In genomic region chr6:85483843-85484721, GRCm38 (mm10) we compare ENCODE assay signal across 9 mouse cellular contexts. TPM values are rescaled to one million over a fixed set of nuclear protein-coding genes. Genes with fewer than 3 reads are reported as not detected.
DNase-seq lines count a peak whose midpoint lies in the region; ATAC-seq and TF ChIP-seq lines count a peak whose summit lies in the region.
"Had no signal": no experiment of that assay in that cellular context is flagged by ENCODE, and none has a peak within 500 bp of the region (broad histone marks: within the 10 kb centered on the region; RNA-seq: fewer than 3 reads in every experiment).

No protein-coding gene starts in this region.

- TF ChIP-seq CTCF in heart, adult 2 months (IDR thresholded peaks at IDR 0.05) = no peak
- no peak for TF ChIP-seq CTCF in G1E (IDR thresholded peaks at IDR 0.05; ENCODE audit: low read depth, low read length)

- TF ChIP-seq EP300 in heart, adult 2 months (IDR thresholded peaks at IDR 0.05; ENCODE audit: insufficient read depth, low read depth, low read length) = no peak

- H3K4me3 ChIP-seq in heart, embryonic 13.5 days = peak overlapping the region; percentile 38
- no peak overlapping the region for H3K4me3 ChIP-seq in heart, adult 2 months
- 0 out of 2 replicates have a peak overlapping the region, but pooled peaks have one; percentile 16 for H3K4me3 ChIP-seq in G1E (ENCODE audit: low read depth, low read length)
- peak overlapping the region; percentile 46 for H3K4me3 ChIP-seq in forebrain, embryonic 10.5 days
- H3K4me3 ChIP-seq in limb, embryonic 15.5 days = peak overlapping the region; percentile 39

- H3K79me2 ChIP-seq in heart, adult 2 months (replicated peaks; ENCODE audit: control insufficient read depth, insufficient read depth, low read length) = no peaks in the 10 kb centered on the region

- H3K9me3 ChIP-seq in heart, embryonic 13.5 days = peaks cover 9% of the 10 kb centered on the region
- peaks cover 12% of the 10 kb centered on the region for H3K9me3 ChIP-seq in G1E (replicated peaks)
- H3K9me3 ChIP-seq in forebrain, embryonic 10.5 days = no peaks in the 10 kb centered on the region
- H3K9me3 ChIP-seq in limb, embryonic 15.5 days = no peaks in the 10 kb centered on the region

- no peak for DNase-seq in heart, adult 2 months
- DNase-seq in G1E (ENCODE audit: low spot score) = no peak
- peak; percentile 20 for DNase-seq in forebrain, embryonic 10.5 days (ENCODE audit: extremely low spot score, low spot score)
- DNase-seq in testis, postnatal 14 days (ENCODE audit: low spot score) = peak; percentile 39
- DNase-seq in spleen, adult 18-20 months = no peak
- no peak for DNase-seq in gastrocnemius, postnatal 4 days (ENCODE audit: low spot score in 2 of 2)

- no peaks in the 10 kb centered on the region for H3K36me3 ChIP-seq in heart, embryonic 13.5 days
- no peaks in the 10 kb centered on the region for H3K36me3 ChIP-seq in heart, adult 2 months (ENCODE audit: control insufficient read depth, insufficient read depth, low read length)
- no peaks in the 10 kb centered on the region for H3K36me3 ChIP-seq in G1E (replicated peaks)
- H3K36me3 ChIP-seq in forebrain, embryonic 10.5 days (replicated peaks) = no peaks in the 10 kb centered on the region
- no peaks in the 10 kb centered on the region for H3K36me3 ChIP-seq in limb, embryonic 15.5 days

- H3K27me3 ChIP-seq in heart, embryonic 13.5 days (replicated peaks) = peaks cover 88% of the 10 kb centered on the region
- H3K27me3 ChIP-seq in heart, adult 2 months (ENCODE audit: control insufficient read depth, insufficient read depth, low read length) = peaks cover 14% of the 10 kb centered on the region; the same call in 1 of the 2 replicates
- peaks cover 13% of the 10 kb centered on the region; the same call in 1 of the 2 replicates for H3K27me3 ChIP-seq in G1E (ENCODE audit: insufficient read depth, low read length)
- H3K27me3 ChIP-seq in forebrain, embryonic 10.5 days (ENCODE audit: poor library complexity, severe bottlenecking) = peaks cover 86% of the 10 kb centered on the region
- peaks cover 78% of the 10 kb centered on the region for H3K27me3 ChIP-seq in limb, embryonic 15.5 days

- H3K9ac ChIP-seq in heart, embryonic 13.5 days = no peak overlapping the region
- H3K9ac ChIP-seq in heart, adult 2 months (ENCODE audit: low read depth, low read length) = no peak overlapping the region
- no peak overlapping the region for H3K9ac ChIP-seq in limb, embryonic 15.5 days

- intact Hi-C loops in heart, adult 2 months (cut with DNase I) = no loop called here

- H3K4me1 ChIP-seq in heart, embryonic 13.5 days = peaks cover 8% of the 10 kb centered on the region; the same call in 1 of the 2 replicates
- H3K4me1 ChIP-seq in heart, adult 2 months (ENCODE audit: control insufficient read depth, insufficient read depth, low read length) = no peaks in the 10 kb centered on the region
- no peaks in the 10 kb centered on the region for H3K4me1 ChIP-seq in G1E (ENCODE audit: insufficient read depth, low read depth, low read length)
- peaks cover 25% of the 10 kb centered on the region for H3K4me1 ChIP-seq in forebrain, embryonic 10.5 days
- H3K4me1 ChIP-seq in limb, embryonic 15.5 days = peaks cover 13% of the 10 kb centered on the region

- WGBS in heart, embryonic 13.5 days = 4% methylated on average over 91 of the region's 92 CpGs
- 5% methylated on average over 92 of the region's 92 CpGs for WGBS in heart, adult 2 months
- WGBS in forebrain, embryonic 10.5 days = 3% methylated on average over 88 of the region's 92 CpGs
- 2% methylated on average over 92 of the region's 92 CpGs for WGBS in limb, embryonic 15.5 days

- no peak overlapping the region for H3K27ac ChIP-seq in heart, embryonic 13.5 days (replicated peaks)
- no peak overlapping the region for H3K27ac ChIP-seq in heart, adult 2 months
- H3K27ac ChIP-seq in forebrain, embryonic 10.5 days = no peak overlapping the region
- no peak overlapping the region for H3K27ac ChIP-seq in limb, embryonic 15.5 days

- H3K4me2 ChIP-seq in heart, embryonic 13.5 days = peak overlapping the region; percentile 56
- peak overlapping the region; percentile 62 for H3K4me2 ChIP-seq in limb, embryonic 15.5 days

- no peak for ATAC-seq in heart, embryonic 13.5 days (ENCODE audit: extremely low read depth, insufficient number of reproducible peaks, low FRiP score, low TSS enrichment)
- no peak for ATAC-seq in G1E (ENCODE audit: extremely low read depth, insufficient number of reproducible peaks, low FRiP score, poor library complexity, severe bottlenecking)
- no peak for ATAC-seq in limb, embryonic 15.5 days (ENCODE audit: insufficient number of reproducible peaks, low FRiP score, low TSS enrichment, low read depth)

- TF ChIP-seq POLR2A in heart, adult 2 months (IDR thresholded peaks at IDR 0.05; ENCODE audit: insufficient read depth, low read depth, low read length) = no peak

RNA-seq across cellular contexts. Expression of gene Fbxo41, which starts 18.7 kb away (rescaled TPM):
- 0.03 and 0.05 TPM in 2 replicates for polyA plus RNA-seq in heart, embryonic 13.5 days (2015; fragmentation: Nextera tagmentation; extraction: Ambion mirVana)
- total RNA-seq in heart, adult 2 months (2021) = under 1 TPM in 1 of 2 experiments, not detected in 1; 0.02 TPM
- polyA plus RNA-seq in heart, adult 2 months (2012; rRNA removed) = 0.02 and 0.03 TPM in 2 replicates
- not detected in 2 replicates for total RNA-seq in G1E (2014; fragmentation: Nextera tagmentation)
- under 0.01 and 0.05 TPM in 2 replicates for total RNA-seq in G1E (2017)
- polyA plus RNA-seq in G1E (2012) = not detected in 2 replicates
- 0.48 and 0.64 TPM in 2 replicates for polyA plus RNA-seq in forebrain, embryonic 10.5 days (2016; fragmentation: Nextera tagmentation; extraction: Ambion mirVana)
- 0.29 and 0.30 TPM in 2 replicates for polyA plus RNA-seq in limb, embryonic 15.5 days (2015; fragmentation: Nextera tagmentation; extraction: Ambion mirVana)
- total RNA-seq in gastrocnemius, postnatal 4 days (2021) = under 1 TPM; 0.08 to 0.10 TPM
- total RNA-seq: hematopoietic stem cell, adult 5-6 weeks had no signal

RNA-seq across cellular contexts. Expression of gene Egr4, which starts 29.3 kb away (rescaled TPM):
- not detected in 2 replicates for polyA plus RNA-seq in heart, embryonic 13.5 days (2015; fragmentation: Nextera tagmentation; extraction: Ambion mirVana)
- not detected for total RNA-seq in heart, adult 2 months (2021)
- not detected in 2 replicates for polyA plus RNA-seq in heart, adult 2 months (2012; rRNA removed)
- total RNA-seq in G1E (2014; fragmentation: Nextera tagmentation) (not detected in 2 replicates), G1E (2017) (not detected in 2 replicates)
- polyA plus RNA-seq in G1E (2012) = not detected in 2 replicates
- polyA plus RNA-seq in forebrain, embryonic 10.5 days (2016; fragmentation: Nextera tagmentation; extraction: Ambion mirVana) = not detected in 2 replicates
- polyA plus RNA-seq in limb, embryonic 15.5 days (2015; fragmentation: Nextera tagmentation; extraction: Ambion mirVana) = not detected in 2 replicates
- total RNA-seq in gastrocnemius, postnatal 4 days (2021) = not detected

RNA-seq across cellular contexts. Expression of gene Pradc1, which starts 32.3 kb away (rescaled TPM):
- 31.6 and 39.2 TPM in 2 replicates for polyA plus RNA-seq in heart, embryonic 13.5 days (2015; fragmentation: Nextera tagmentation; extraction: Ambion mirVana)
- total RNA-seq in heart, adult 2 months (2021) = 10 to 100 TPM in 1 of 2 experiments, 1 to 10 TPM in 1; 8.9 to 11.0 TPM
- polyA plus RNA-seq in heart, adult 2 months (2012; rRNA removed) = 22.4 and 22.7 TPM in 2 replicates
- 18.0 and 27.5 TPM in 2 replicates for total RNA-seq in G1E (2014; fragmentation: Nextera tagmentation)
- total RNA-seq in G1E (2017) = 11.9 and 14.5 TPM in 2 replicates
- 31.8 and 45.1 TPM in 2 replicates for polyA plus RNA-seq in G1E (2012)
- 35.3 and 37.2 TPM in 2 replicates for polyA plus RNA-seq in forebrain, embryonic 10.5 days (2016; fragmentation: Nextera tagmentation; extraction: Ambion mirVana)
- polyA plus RNA-seq in limb, embryonic 15.5 days (2015; fragmentation: Nextera tagmentation; extraction: Ambion mirVana) = 37.2 and 38.3 TPM in 2 replicates
- total RNA-seq in gastrocnemius, postnatal 4 days (2021) = 10 to 100 TPM; 27.6 to 28.1 TPM

RNA-seq across cellular contexts. Expression of gene Cct7, which starts 32.8 kb away (rescaled TPM):
- polyA plus RNA-seq in heart, embryonic 13.5 days (2015; fragmentation: Nextera tagmentation; extraction: Ambion mirVana) = 347 and 413 TPM in 2 replicates
- 100 to 1,000 TPM; 144 to 159 TPM for total RNA-seq in heart, adult 2 months (2021)
- polyA plus RNA-seq in heart, adult 2 months (2012; rRNA removed) = 83.7 and 133 TPM in 2 replicates
- 221 and 228 TPM in 2 replicates for total RNA-seq in G1E (2014; fragmentation: Nextera tagmentation)
- total RNA-seq in G1E (2017) = 281 and 287 TPM in 2 replicates
- 56.6 and 84.3 TPM in 2 replicates for polyA plus RNA-seq in G1E (2012)
- polyA plus RNA-seq in forebrain, embryonic 10.5 days (2016; fragmentation: Nextera tagmentation; extraction: Ambion mirVana) = 766 and 774 TPM in 2 replicates
- polyA plus RNA-seq in limb, embryonic 15.5 days (2015; fragmentation: Nextera tagmentation; extraction: Ambion mirVana) = 407 and 425 TPM in 2 replicates
- 100 to 1,000 TPM; 194 to 199 TPM for total RNA-seq in gastrocnemius, postnatal 4 days (2021)

RNA-seq across cellular contexts. Expression of gene Smyd5, which starts 52.3 kb away (rescaled TPM):
- polyA plus RNA-seq in heart, embryonic 13.5 days (2015; fragmentation: Nextera tagmentation; extraction: Ambion mirVana) = 38.0 and 39.6 TPM in 2 replicates
- 10 to 100 TPM in 1 of 2 experiments, 1 to 10 TPM in 1; 8.1 to 13.6 TPM for total RNA-seq in heart, adult 2 months (2021)
- 13.1 and 13.9 TPM in 2 replicates for polyA plus RNA-seq in heart, adult 2 months (2012; rRNA removed)
- total RNA-seq in G1E (2014; fragmentation: Nextera tagmentation) (33.1 and 38.3 TPM in 2 replicates), G1E (2017) (35.9 and 40.0 TPM in 2 replicates)
- 10.6 and 36.7 TPM in 2 replicates for polyA plus RNA-seq in G1E (2012)
- 84.4 and 85.8 TPM in 2 replicates for polyA plus RNA-seq in forebrain, embryonic 10.5 days (2016; fragmentation: Nextera tagmentation; extraction: Ambion mirVana)
- polyA plus RNA-seq in limb, embryonic 15.5 days (2015; fragmentation: Nextera tagmentation; extraction: Ambion mirVana) = 48.8 and 50.3 TPM in 2 replicates
- 10 to 100 TPM; 21.6 to 22.7 TPM for total RNA-seq in gastrocnemius, postnatal 4 days (2021)

Comparison
In these comparisons a context has a peak if more than half of its experiments do, and no peak if none do; other contexts are left out.
1. DNase-seq: peak in forebrain, embryonic 10.5 days (single experiment) and testis, postnatal 14 days (single experiment); none in heart, adult 2 months (0 of 2), G1E (single experiment), spleen, adult 18-20 months (0 of 2) and gastrocnemius, postnatal 4 days (0 of 2).